Mouse (Mus musculus): ENCODE results near the gene Ddx21.
"Not testable (repeated sequence)": the region's sequence is repeated elsewhere in the genome, so short reads cannot be mapped to it uniquely, and the experiment has no call there.

The Ddx21 gene

GRCm38 (mm10) chr10:62602177-62603040, at the start of gene Ddx21:
TSS of gene Ddx21 (minus strand) at chr10:62602281.
- DNase-seq: peak; percentile 87 to 90

- DNase-seq: peak; percentile 96 to 99
Observed at GRCm38 (mm10) chr10:62650881-62651810, 49.1 kb upstream of the Ddx21 start, which contains the start of gene Ddx50. TSS of gene Ddx50 (minus strand) at chr10:62651218.

GRCm38 (mm10) chr10:62650358-62650782, 48.3 kb upstream of the Ddx21 start:
- DNase-seq: no peak

GRCm38 (mm10) chr10:62604161-62604560, 2.1 kb upstream of the Ddx21 start:
- DNase-seq: no peak

GRCm38 (mm10) chr10:62603233-62604030, 1.4 kb upstream of the Ddx21 start:
- no peak for DNase-seq

- no peak for DNase-seq
Observed at GRCm38 (mm10) chr10:62601833-62602176, 276 bp downstream of the Ddx21 start.

- DNase-seq: no peak
Observed at GRCm38 (mm10) chr10:62601053-62601791, 859 bp downstream of the Ddx21 start.

- no peak for DNase-seq
Observed at GRCm38 (mm10) chr10:62600056-62600455, 2.0 kb downstream of the Ddx21 start.

- not testable (repeated sequence) for DNase-seq
Observed at GRCm38 (mm10) chr10:62599311-62599710, 2.8 kb downstream of the Ddx21 start.

GRCm38 (mm10) chr10:62592496-62592895, 9.6 kb downstream of the Ddx21 start:
- DNase-seq: no peak

GRCm38 (mm10) chr10:62590200-62590599, 11.9 kb downstream of the Ddx21 start:
- peak; percentile 74 to 84 for DNase-seq

- DNase-seq: no peak
Observed at GRCm38 (mm10) chr10:62588616-62589015, 13.5 kb downstream of the Ddx21 start.

GRCm38 (mm10) chr10:62583245-62583644, 18.8 kb downstream of the Ddx21 start:
- no peak for DNase-seq

- DNase-seq: no peak
Observed at GRCm38 (mm10) chr10:62582701-62583100, 19.4 kb downstream of the Ddx21 start.

- DNase-seq: no peak
Observed at GRCm38 (mm10) chr10:62582263-62582662, 19.8 kb downstream of the Ddx21 start.

- not testable (repeated sequence) for DNase-seq
Observed at GRCm38 (mm10) chr10:62579129-62579528, 23.0 kb downstream of the Ddx21 start.

- DNase-seq: peak; percentile 91 to 94
Observed at GRCm38 (mm10) chr10:62578338-62579100, 23.6 kb downstream of the Ddx21 start, which contains the start of gene Kif1bp. TSS of gene Kif1bp (minus strand) at chr10:62578457.

- no peak for DNase-seq
Observed at GRCm38 (mm10) chr10:62577673-62578337, 24.3 kb downstream of the Ddx21 start.

- no peak for DNase-seq
Observed at GRCm38 (mm10) chr10:62575001-62575400, 27.1 kb downstream of the Ddx21 start.

GRCm38 (mm10) chr10:62570126-62570871, 31.8 kb downstream of the Ddx21 start:
- no peak for DNase-seq
